Mouse (Mus musculus): ENCODE data around the gene Atp6v1f.

- no peak for TF ChIP-seq TAL1 (IDR thresholded peaks at IDR 0.05; ENCODE audit: low read length)
- no peak for TF ChIP-seq GATA1 (IDR thresholded peaks at IDR 0.05; ENCODE audit: low read length)
Measured at GRCm38 (mm10) chr6:29426331-29426730, 41.2 kb upstream of the Atp6v1f start.
